Mouse (Mus musculus): ENCODE measurements around the gene Serpinb6b.

DNA sequence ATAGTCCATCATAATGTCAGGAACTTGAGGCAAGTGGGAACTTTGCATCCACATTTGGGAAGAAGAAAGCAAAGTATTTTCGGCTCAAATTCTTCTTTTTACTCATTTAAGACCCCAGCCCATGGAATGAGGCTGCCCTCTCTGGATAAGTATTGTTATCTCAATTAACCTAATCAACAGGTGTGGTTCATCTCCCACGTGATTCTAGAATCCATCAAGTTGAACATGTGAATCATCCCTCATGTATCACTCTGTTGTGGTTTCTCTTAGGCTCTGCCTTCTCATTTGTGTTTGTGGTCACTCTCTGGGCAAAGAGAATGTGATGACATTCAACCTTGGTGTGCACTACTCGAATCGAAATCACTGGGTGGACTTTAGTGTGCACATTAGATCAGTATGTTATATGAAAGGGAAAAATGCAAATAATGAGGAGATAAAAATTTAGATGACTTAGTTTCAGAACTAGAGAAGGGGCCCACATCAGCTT lies 17.6 kb downstream of the Serpinb6b start:
- TF ChIP-seq CTCF (IDR thresholded peaks at IDR 0.05; ENCODE audit: borderline replicate concordance, control insufficient read depth, extremely low read depth, insufficient read depth, low read length, poor library complexity) (no peak), POLR2A (IDR thresholded peaks at IDR 0.05; ENCODE audit: control insufficient read depth, extremely low read depth, insufficient read depth, low read length, poor library complexity) (no peak)

Measured in thymus, adult 2 months (tissue).